31 mouse cellular contexts compared by ENCODE assay signal in genomic region chr2:116999592-116999991, GRCm38 (mm10).
DNase-seq lines count a peak whose midpoint lies in the region; ATAC-seq and TF ChIP-seq lines count a peak whose summit lies in the region.
"Had no signal": no experiment of that assay in that cellular context is flagged by ENCODE, and none has a peak within 500 bp of the region (broad histone marks: within the 10 kb centered on the region; RNA-seq: fewer than 3 reads in every experiment).

No protein-coding gene starts in this region.

- TF ChIP-seq CTCF in liver, postnatal 0 days (IDR thresholded peaks at IDR 0.05; ENCODE audit: low read depth), result no peak
- no peak for TF ChIP-seq CTCF in G1E (IDR thresholded peaks at IDR 0.05; ENCODE audit: low read depth, low read length)
- TF ChIP-seq CTCF in gastrocnemius, adult 2 months (IDR thresholded peaks at IDR 0.05), result no peak

- no peak overlapping the region for H3K9ac ChIP-seq in liver, postnatal 0 days (replicated peaks)
- no peak overlapping the region for H3K9ac ChIP-seq in liver, embryonic 11.5 days (ENCODE audit: low read depth, low read length)
- H3K9ac ChIP-seq in neural tube, embryonic 15.5 days (replicated peaks), result no peak overlapping the region
- H3K9ac ChIP-seq: embryonic facial prominence, embryonic 15.5 days; forebrain, embryonic 13.5 days; heart, embryonic 13.5 days; hindbrain, embryonic 15.5 days; kidney, embryonic 15.5 days; limb, embryonic 13.5 days; midbrain, embryonic 12.5 days; stomach, embryonic 15.5 days had no signal

- no peak overlapping the region for H3K27ac ChIP-seq in liver, postnatal 0 days (ENCODE audit: low read depth)
- H3K27ac ChIP-seq in liver, embryonic 11.5 days (ENCODE audit: low read depth, low read length), result no peak overlapping the region
- no peak overlapping the region for H3K27ac ChIP-seq in neural tube, embryonic 15.5 days (replicated peaks)
- no peak overlapping the region for H3K27ac ChIP-seq in gastrocnemius, adult 2 months
- H3K27ac ChIP-seq: embryonic facial prominence, embryonic 10.5 days; embryonic facial prominence, embryonic 15.5 days; forebrain, embryonic 13.5 days; heart, embryonic 13.5 days; hindbrain, embryonic 10.5 days; hindbrain, embryonic 15.5 days; kidney, embryonic 15.5 days; left cerebral cortex, adult 2 months; limb, embryonic 13.5 days; midbrain, embryonic 12.5 days; stomach, embryonic 15.5 days had no signal

- no peak overlapping the region for H3K4me3 ChIP-seq in liver, postnatal 0 days (ENCODE audit: low read depth, low read length)
- peak overlapping the region; percentile 52; the same call in 1 of the 2 replicates for H3K4me3 ChIP-seq in G1E (ENCODE audit: low read depth, low read length)
- H3K4me3 ChIP-seq in liver, embryonic 11.5 days (ENCODE audit: low read depth, low read length), result no peak overlapping the region
- H3K4me3 ChIP-seq in neural tube, embryonic 15.5 days (replicated peaks), result no peak overlapping the region
- H3K4me3 ChIP-seq in gastrocnemius, adult 2 months, result no peak overlapping the region
- H3K4me3 ChIP-seq: embryonic facial prominence, embryonic 10.5 days; embryonic facial prominence, embryonic 15.5 days; forebrain, embryonic 13.5 days; heart, embryonic 13.5 days; hindbrain, embryonic 10.5 days; hindbrain, embryonic 15.5 days; kidney, embryonic 15.5 days; left cerebral cortex, adult 2 months; limb, embryonic 13.5 days; midbrain, embryonic 12.5 days; stomach, embryonic 15.5 days had no signal

- DNase-seq in liver, result peak; percentile 23
- no peak for DNase-seq in liver, postnatal 0 days
- DNase-seq in G1E (ENCODE audit: low spot score), result no peak
- DNase-seq in liver, embryonic 11.5 days (ENCODE audit: low spot score), result no peak
- no peak for DNase-seq in gastrocnemius, adult 2 months
- DNase-seq in kidney, adult 9 months, result no peak
- DNase-seq: adrenal gland, postnatal 10 days; cerebellum, adult 11-12 months; cerebellum, adult 9-11 months; gastrocnemius, postnatal 36 days; heart, postnatal 14 days; kidney, adult 11 months; kidney, postnatal 25 days; lung, postnatal 36 days; retina, postnatal 1 day; right cerebral cortex, postnatal 14 days had no signal

- WGBS in liver, postnatal 0 days (ENCODE audit: insufficient replicate concordance), result 54% methylated on average over 5 of the region's 5 CpGs
- 37% methylated on average over 5 of the region's 5 CpGs for WGBS in liver, embryonic 11.5 days
- WGBS in neural tube, embryonic 15.5 days, result 79% methylated on average over 5 of the region's 5 CpGs

- TF ChIP-seq EP300 in liver, postnatal 0 days (IDR thresholded peaks at IDR 0.05; ENCODE audit: low read depth), result no peak

- peaks cover 6% of the 10 kb centered on the region; the same call in 1 of the 2 replicates for H3K4me1 ChIP-seq in liver, postnatal 0 days (ENCODE audit: insufficient read depth)
- peaks cover 72% of the 10 kb centered on the region for H3K4me1 ChIP-seq in G1E (ENCODE audit: insufficient read depth, low read depth, low read length)
- H3K4me1 ChIP-seq in liver, embryonic 11.5 days (replicated peaks; ENCODE audit: control insufficient read depth, insufficient read depth, low read length), result peaks cover 15% of the 10 kb centered on the region
- H3K4me1 ChIP-seq in neural tube, embryonic 15.5 days, result no peaks in the 10 kb centered on the region
- H3K4me1 ChIP-seq: embryonic facial prominence, embryonic 10.5 days; embryonic facial prominence, embryonic 15.5 days; hindbrain, embryonic 15.5 days; kidney, embryonic 15.5 days; limb, embryonic 13.5 days; stomach, embryonic 15.5 days had no signal

- intact Hi-C loops in gastrocnemius, adult 2 months (cut with DNase I), result no loop called here

- no peak overlapping the region for H3K4me2 ChIP-seq in liver, postnatal 0 days (ENCODE audit: low read depth, low read length)
- peak overlapping the region; percentile 26 for H3K4me2 ChIP-seq in liver, embryonic 11.5 days
- no peak overlapping the region for H3K4me2 ChIP-seq in neural tube, embryonic 15.5 days
- H3K4me2 ChIP-seq: embryonic facial prominence, embryonic 15.5 days; forebrain, embryonic 13.5 days; heart, embryonic 13.5 days; hindbrain, embryonic 15.5 days; kidney, embryonic 15.5 days; limb, embryonic 13.5 days; midbrain, embryonic 12.5 days; stomach, embryonic 15.5 days had no signal

- no peaks in the 10 kb centered on the region for H3K9me3 ChIP-seq in liver, postnatal 0 days (ENCODE audit: low read length)
- H3K9me3 ChIP-seq in G1E (replicated peaks), result no peaks in the 10 kb centered on the region
- H3K9me3 ChIP-seq in liver, embryonic 11.5 days (ENCODE audit: control insufficient read depth, low read length), result no peaks in the 10 kb centered on the region
- H3K9me3 ChIP-seq in neural tube, embryonic 15.5 days (replicated peaks), result no peaks in the 10 kb centered on the region
- H3K9me3 ChIP-seq: embryonic facial prominence, embryonic 10.5 days; embryonic facial prominence, embryonic 15.5 days; forebrain, embryonic 13.5 days; heart, embryonic 13.5 days; hindbrain, embryonic 10.5 days; hindbrain, embryonic 15.5 days; kidney, embryonic 15.5 days; limb, embryonic 13.5 days; midbrain, embryonic 12.5 days; stomach, embryonic 15.5 days had no signal

- H3K36me3 ChIP-seq in liver, postnatal 0 days (replicated peaks; ENCODE audit: insufficient read depth, low read length), result no peaks in the 10 kb centered on the region
- no peaks in the 10 kb centered on the region for H3K36me3 ChIP-seq in G1E (replicated peaks)
- no peaks in the 10 kb centered on the region for H3K36me3 ChIP-seq in liver, embryonic 11.5 days (ENCODE audit: control insufficient read depth, insufficient read depth, low read length)
- H3K36me3 ChIP-seq in neural tube, embryonic 15.5 days, result no peaks in the 10 kb centered on the region
- H3K36me3 ChIP-seq: embryonic facial prominence, embryonic 10.5 days; embryonic facial prominence, embryonic 15.5 days; heart, embryonic 13.5 days; hindbrain, embryonic 10.5 days; hindbrain, embryonic 15.5 days; kidney, embryonic 15.5 days; limb, embryonic 13.5 days; midbrain, embryonic 12.5 days; stomach, embryonic 15.5 days had no signal

- ATAC-seq in liver, postnatal 0 days, result no peak
- no peak for ATAC-seq in G1E (ENCODE audit: extremely low read depth, insufficient number of reproducible peaks, low FRiP score, poor library complexity, severe bottlenecking)
- no peak; the same call in 1 of the 2 replicates for ATAC-seq in liver, embryonic 11.5 days (replicated peaks; ENCODE audit: low FRiP score)
- peak; percentile 27 for ATAC-seq in megakaryocyte progenitor cell, adult 5-6 weeks (replicated peaks; ENCODE audit: poor library complexity)
- ATAC-seq in neural tube, embryonic 15.5 days (ENCODE audit: low FRiP score), result no peak
- ATAC-seq: CD4-positive, CD25-positive, alpha-beta regulatory T cell, adult 4 months; forebrain, embryonic 13.5 days; inflammation-experienced regulatory T-cells, adult 6 months had no signal

- H3K27me3 ChIP-seq in liver, postnatal 0 days (ENCODE audit: insufficient read depth, low read length), result no peaks in the 10 kb centered on the region
- H3K27me3 ChIP-seq in G1E (ENCODE audit: insufficient read depth, low read length), result no peaks in the 10 kb centered on the region
- H3K27me3 ChIP-seq in liver, embryonic 11.5 days (replicated peaks; ENCODE audit: control insufficient read depth, insufficient read depth, low read length), result no peaks in the 10 kb centered on the region
- no peaks in the 10 kb centered on the region for H3K27me3 ChIP-seq in neural tube, embryonic 15.5 days (replicated peaks)
- H3K27me3 ChIP-seq: embryonic facial prominence, embryonic 15.5 days; forebrain, embryonic 13.5 days; heart, embryonic 13.5 days; hindbrain, embryonic 15.5 days; kidney, embryonic 15.5 days; limb, embryonic 13.5 days; midbrain, embryonic 12.5 days; stomach, embryonic 15.5 days had no signal
